Mouse (Mus musculus) limb, embryonic 12.5 days (tissue): ENCODE measurements at regions not wholly inside any gene's neighbourhood (a gene's known extent, or its start where the extent isn't known, plus 50 kb on each side); places are given as distances from the start of the nearest gene placed in this dataset.

Experiments
- ATAC-seq: fragments of 200-750 bp; cut with Nextera tagmentation; 2 replicates; pipeline ENCODE4 v1.8.0; 2017; ENCODE audit warnings: low read depth, moderate TSS enrichment; ENCODE audit not compliant: insufficient number of reproducible peaks, insufficient read depth, low FRiP score, low TSS enrichment
- H3K27ac ChIP-seq: fragments of 300-500 bp; sonication (generic); 2 replicates; pipeline ENCODE4 v1.5.1; 2016; ENCODE audit warnings: mild to moderate bottlenecking, moderate library complexity
- H3K27me3 ChIP-seq: fragments of 300-500 bp; sonication (generic); 2 replicates; pipeline ENCODE4 v1.6.1; 2016; ENCODE audit warnings: mild to moderate bottlenecking, moderate library complexity
- H3K36me3 ChIP-seq: fragments of 300-500 bp; sonication (generic); 2 replicates; pipeline ENCODE4 v1.6.1; 2016; ENCODE audit warnings: mild to moderate bottlenecking, moderate library complexity
- H3K4me1 ChIP-seq: fragments of 300-500 bp; sonication (generic); replicated peaks from 2 replicates; pipeline ENCODE4 v1.6.1; 2016
- H3K4me2 ChIP-seq: fragments of 300-500 bp; sonication (generic); 2 replicates; pipeline ENCODE4 v1.6.1; 2016; ENCODE audit warnings: mild to moderate bottlenecking, moderate library complexity
- H3K4me3 ChIP-seq: fragments of 300-500 bp; sonication (generic); replicated peaks from 2 replicates; pipeline ENCODE4 v1.5.1; 2016; ENCODE audit warnings: mild to moderate bottlenecking
- H3K9ac ChIP-seq: fragments of 300-500 bp; sonication (generic); replicated peaks from 2 replicates; pipeline ENCODE4 v1.6.1; 2016; ENCODE audit warnings: mild to moderate bottlenecking, moderate library complexity
- H3K9me3 ChIP-seq: fragments of 300-500 bp; sonication (generic); 2 replicates; pipeline ENCODE4 v1.6.1; 2016; ENCODE audit warnings: mild to moderate bottlenecking, moderate library complexity
- WGBS: fragments of 180-500 bp; shearing (Covaris S2); methylation state at CpG from one replicate; pipeline ENCODE4 v1.1.7; 2016; 5-methylcytosine and 5-hydroxymethylcytosine counted together

- Histone ChIP-seq H3K9me3 (no peaks in the 10 kb centered on the region), H3K4me3 (no peak overlapping the region), H3K27ac (no peak overlapping the region), H3K27me3 (peaks cover 49% of the 10 kb centered on the region), H3K4me1 (no peaks in the 10 kb centered on the region), H3K9ac (no peak overlapping the region), H3K4me2 (no peak overlapping the region), H3K36me3 (no peaks in the 10 kb centered on the region)
- 91% methylated on average over 13 of the region's 13 CpGs for WGBS
- no peak for ATAC-seq
These were observed 279.2 kb upstream of the Tle3 start for GRCm38 (mm10) chr9:61092834-61093479.

- H3K27ac ChIP-seq, result no peak overlapping the region
- H3K9me3 ChIP-seq, result no peaks in the 10 kb centered on the region
- no peak overlapping the region for H3K4me2 ChIP-seq
- no peaks in the 10 kb centered on the region for H3K36me3 ChIP-seq
- H3K9ac ChIP-seq, result no peak overlapping the region
- H3K27me3 ChIP-seq, result peaks cover 26% of the 10 kb centered on the region
- H3K4me3 ChIP-seq, result no peak overlapping the region
- 93% methylated on average over 2 of the region's 2 CpGs for WGBS
- no peaks in the 10 kb centered on the region for H3K4me1 ChIP-seq
- ATAC-seq, result no peak
These were observed 276.9 kb upstream of the Tle3 start for GRCm38 (mm10) chr9:61095069-61095775.

GRCm38 (mm10) chr9:61101741-61102450 lies 270.3 kb upstream of the Tle3 start:
- WGBS, result 47% methylated on average over 7 of the region's 7 CpGs
- Histone ChIP-seq H3K9ac (no peak overlapping the region), H3K4me2 (no peak overlapping the region), H3K27me3 (peaks cover 9% of the 10 kb centered on the region), H3K36me3 (no peaks in the 10 kb centered on the region), H3K4me3 (no peak overlapping the region), H3K27ac (no peak overlapping the region), H3K9me3 (no peaks in the 10 kb centered on the region), H3K4me1 (peaks cover 13% of the 10 kb centered on the region)
- no peak for ATAC-seq

DNA sequence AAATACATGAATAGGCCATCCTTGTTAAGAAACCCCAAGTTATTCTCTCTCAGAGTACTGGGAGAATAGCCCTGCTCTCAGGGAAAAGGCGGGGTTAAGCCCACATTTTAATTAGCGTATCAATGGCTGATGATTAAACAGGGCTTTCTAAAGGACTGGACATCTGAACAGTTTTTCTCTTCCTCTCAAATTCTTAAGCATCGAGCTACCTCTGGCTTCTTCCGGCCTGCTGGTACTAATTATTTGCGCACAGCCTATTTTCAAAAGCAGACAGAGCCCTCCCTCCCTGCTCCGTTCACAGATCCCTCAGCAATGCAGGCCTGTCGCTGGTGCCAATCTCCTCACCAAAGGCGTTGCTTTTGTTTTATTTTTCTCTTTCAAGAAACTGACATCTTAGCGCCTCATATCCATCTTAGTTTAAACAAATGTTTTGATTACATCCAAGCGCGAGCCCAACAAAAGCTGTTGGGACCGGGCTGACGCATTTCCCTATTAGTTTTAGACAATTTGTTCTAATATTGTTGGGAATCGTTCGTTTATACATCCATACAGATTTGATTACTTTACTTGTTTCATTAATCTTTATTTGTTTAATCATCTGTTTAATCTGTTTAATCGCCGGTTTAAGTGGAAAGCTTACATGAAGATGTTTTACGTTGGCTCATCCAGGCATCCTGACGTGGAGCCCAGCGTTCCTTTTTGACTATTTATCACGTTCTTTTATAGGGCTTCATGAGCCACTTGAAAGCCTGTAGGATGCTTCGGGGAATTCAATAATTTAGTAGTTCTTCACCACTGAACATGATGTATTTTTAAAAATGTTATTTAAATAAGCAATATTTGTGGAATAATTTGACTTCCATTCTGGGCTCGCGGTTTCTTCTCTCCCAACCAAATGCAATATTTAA lies 269.5 kb upstream of the Tle3 start:
- Histone ChIP-seq H3K27me3 (peaks cover 9% of the 10 kb centered on the region), H3K27ac (no peak overlapping the region), H3K36me3 (no peaks in the 10 kb centered on the region), H3K4me3 (no peak overlapping the region), H3K9ac (no peak overlapping the region), H3K9me3 (no peaks in the 10 kb centered on the region), H3K4me1 (peaks cover 13% of the 10 kb centered on the region), H3K4me2 (no peak overlapping the region)
- ATAC-seq, result no peak
- WGBS, result 39% methylated on average over 24 of the region's 24 CpGs

DNA sequence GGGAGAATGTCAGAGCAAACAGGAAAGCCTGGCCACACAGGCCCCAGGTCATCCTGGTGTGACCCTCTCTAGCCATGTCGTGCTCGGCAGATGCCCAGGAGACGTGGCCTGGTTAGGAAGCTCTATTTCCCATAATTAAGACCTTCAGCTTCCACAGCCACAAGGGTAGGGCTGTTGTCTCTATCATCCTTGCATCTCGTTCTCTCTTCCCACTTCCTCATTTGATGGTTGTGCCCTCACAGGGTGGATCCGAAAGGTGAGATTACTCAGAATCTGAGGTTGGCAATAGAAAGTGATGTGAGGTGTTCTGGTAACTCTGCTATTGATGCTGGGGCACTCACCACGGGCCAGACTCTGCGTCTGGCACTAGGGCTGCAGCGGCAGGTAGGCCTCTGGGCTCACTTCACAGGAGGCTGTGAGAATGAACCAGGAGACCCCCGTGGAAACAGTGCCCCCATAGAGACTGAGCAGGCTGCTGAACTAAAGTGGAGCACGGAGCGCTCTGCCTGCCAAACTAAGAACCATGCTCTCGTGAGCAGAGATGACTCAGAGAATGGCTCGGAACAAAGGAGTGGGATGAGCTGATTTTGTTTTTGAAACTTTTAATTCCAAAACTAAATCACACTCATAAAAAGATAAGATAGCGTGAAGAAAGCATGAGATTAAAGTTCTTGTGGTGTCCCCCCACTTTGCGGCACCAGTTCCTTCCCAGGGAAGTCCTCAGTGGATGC lies 266.5 kb upstream of the Tle3 start:
- H3K9ac ChIP-seq, result no peak overlapping the region
- WGBS, result 77% methylated on average over 15 of the region's 15 CpGs
- no peaks in the 10 kb centered on the region for H3K9me3 ChIP-seq
- no peak for ATAC-seq
- H3K27ac ChIP-seq, result no peak overlapping the region
- peaks cover 13% of the 10 kb centered on the region for H3K27me3 ChIP-seq
- H3K4me1 ChIP-seq, result peaks cover 13% of the 10 kb centered on the region
- no peak overlapping the region for H3K4me3 ChIP-seq
- no peaks in the 10 kb centered on the region for H3K36me3 ChIP-seq
- no peak overlapping the region for H3K4me2 ChIP-seq

DNA sequence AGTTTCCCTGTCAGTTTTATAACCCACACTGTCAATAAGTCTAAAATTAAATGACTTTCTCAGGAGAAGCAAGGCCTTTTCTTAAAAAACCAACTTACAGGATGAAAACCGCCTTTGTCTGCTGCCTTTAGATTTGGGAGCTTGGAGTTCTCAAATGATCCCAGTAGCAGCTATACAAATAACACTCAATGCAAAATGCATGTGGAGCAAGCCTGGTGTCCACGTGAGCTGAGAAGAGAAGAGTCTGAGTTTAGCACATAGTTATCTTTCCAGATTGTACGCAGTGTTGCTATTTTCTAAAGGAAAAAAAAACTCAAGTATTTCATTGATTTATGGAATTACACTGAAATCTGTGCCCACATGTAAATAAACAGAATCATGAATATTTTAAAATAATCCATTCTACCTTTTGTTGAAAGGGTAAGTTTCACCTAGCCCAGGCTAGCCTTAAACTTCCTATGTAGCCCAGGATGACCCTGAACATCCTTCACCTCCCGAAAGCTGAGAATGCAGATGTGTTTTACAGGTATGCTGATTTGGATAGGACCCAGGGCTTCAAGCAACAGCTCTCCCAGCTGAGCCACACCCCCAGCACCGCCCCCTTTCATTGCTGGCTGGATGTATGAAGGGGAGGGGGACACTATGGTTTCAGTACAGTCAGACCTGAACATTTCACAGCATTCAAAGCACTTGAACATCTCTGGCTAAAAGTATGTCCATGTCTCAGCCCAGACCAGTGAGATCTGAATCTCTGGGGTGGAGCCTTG lies 262.5 kb upstream of the Tle3 start:
- H3K9me3 ChIP-seq, result no peaks in the 10 kb centered on the region
- 88% methylated on average over 5 of the region's 5 CpGs for WGBS
- H3K27me3 ChIP-seq, result peaks cover 33% of the 10 kb centered on the region
- H3K4me1 ChIP-seq, result peaks cover 14% of the 10 kb centered on the region
- H3K36me3 ChIP-seq, result no peaks in the 10 kb centered on the region
- no peak overlapping the region for H3K4me2 ChIP-seq
- no peak overlapping the region for H3K27ac ChIP-seq
- no peak overlapping the region for H3K4me3 ChIP-seq
- H3K9ac ChIP-seq, result no peak overlapping the region
- ATAC-seq, result no peak

- H3K27me3 ChIP-seq, result peaks cover 30% of the 10 kb centered on the region
These were observed 261.0 kb upstream of the Tle3 start for GRCm38 (mm10) chr9:61111206-61111605.

GRCm38 (mm10) chr9:61111733-61112415 lies 260.3 kb upstream of the Tle3 start:
- H3K4me1 ChIP-seq, result peaks cover 21% of the 10 kb centered on the region
- WGBS, result 56% methylated on average over 19 of the region's 19 CpGs
- H3K9ac ChIP-seq, result no peak overlapping the region
- no peak overlapping the region for H3K4me3 ChIP-seq
- ATAC-seq, result no peak
- H3K36me3 ChIP-seq, result no peaks in the 10 kb centered on the region
- peaks cover 32% of the 10 kb centered on the region for H3K27me3 ChIP-seq
- H3K27ac ChIP-seq, result no peak overlapping the region
- H3K4me2 ChIP-seq, result peak overlapping the region; percentile 30
- no peaks in the 10 kb centered on the region for H3K9me3 ChIP-seq

More at GRCm38 (mm10) chr9:61111206-61111605, 261.0 kb upstream of the Tle3 start:
- Histone ChIP-seq H3K4me3 (no peak overlapping the region), H3K27ac (no peak overlapping the region), H3K4me2 (0 out of 2 replicates have a peak overlapping the region, but pooled peaks have one; percentile 30), H3K4me1 (peaks cover 19% of the 10 kb centered on the region), H3K9ac (no peak overlapping the region), H3K36me3 (no peaks in the 10 kb centered on the region), H3K9me3 (no peaks in the 10 kb centered on the region)
- 37% methylated on average over 7 of the region's 7 CpGs for WGBS
- no peak for ATAC-seq

- 87% methylated on average over 3 of the region's 3 CpGs for WGBS
- H3K27me3 ChIP-seq, result peaks cover 38% of the 10 kb centered on the region
- H3K9me3 ChIP-seq, result no peaks in the 10 kb centered on the region
- no peak overlapping the region for H3K4me3 ChIP-seq
- H3K36me3 ChIP-seq, result no peaks in the 10 kb centered on the region
- no peak overlapping the region for H3K9ac ChIP-seq
- H3K4me1 ChIP-seq, result peaks cover 27% of the 10 kb centered on the region
- ATAC-seq, result no peak
- no peak overlapping the region for H3K27ac ChIP-seq
- no peak overlapping the region for H3K4me2 ChIP-seq
These were observed 252.9 kb upstream of the Tle3 start for GRCm38 (mm10) chr9:61119252-61119651.
